Mouse (Mus musculus) small intestine, adult 2 months (tissue): Measurements from ENCODE around the gene Ptgs2.

Source experiments
- CTCF ChIP-seq: fragments of 200-500 bp; IDR thresholded peaks from 2 replicates; pipeline ENCODE4 v1.5.1; 2012; ENCODE audit warnings: low read depth, mild to moderate bottlenecking, control low read depth, inconsistent platforms, low read length, moderate library complexity, mixed read lengths; ENCODE audit not compliant: insufficient replicate concordance, insufficient read length; ENCODE audit errors: extremely low read depth
- POLR2A ChIP-seq: fragments of 200-500 bp; IDR thresholded peaks from 2 replicates; pipeline ENCODE4 v1.6.1; 2012; ENCODE audit warnings: low read depth, mild to moderate bottlenecking, control low read depth, inconsistent platforms, low read length, moderate library complexity

GRCm38 (mm10) chr1:150143578-150143977 lies 43.7 kb downstream of the Ptgs2 start:
- TF ChIP-seq CTCF (no peak), POLR2A (no peak)
